Mouse (Mus musculus) leukemia stem cell, adult 10-12 weeks (primary cell): ENCODE data around the gene Gm6502. TPM values are rescaled to one million over a fixed set of nuclear protein-coding genes. Genes with fewer than 3 reads are reported as not detected.

Experiments used
- polyA plus RNA-seq: library from polyadenylated mRNA; stranded (reverse); fragments of >175 nt; gene quantifications from 2 replicates; pipeline ENCODE4 v1.2.3, GENCODE M21; 2012; ENCODE audit warnings: low replicate concordance

Gm6502 gene
- polyA plus RNA-seq, result 0.11 TPM in 1 of 2 replicates, not detected in the other

GRCm38 (mm10) chr5:94314135-94314534 lies at the start of gene Gm6502:
Gm6502 (plus strand) TSS chr5:94314435.

GRCm38 (mm10) chr5:94306696-94307095 lies 7.5 kb upstream of the Gm6502 start, which contains the start of gene A430089I19Rik:
A430089I19Rik (minus strand) TSS chr5:94306796.

GRCm38 (mm10) chr5:94339449-94339848 lies 25.2 kb downstream of the Gm6502 start, which contains the start of gene AA792892:
AA792892 (plus strand) TSS chr5:94339749.

Other genes with a start within 250 kb of the Gm6502 start
- gene BC061212, start 243.9 kb upstream of the Gm6502 start, polyA plus RNA-seq, result not detected in 2 replicates
- not detected in 2 replicates for gene Gm6351, start 238.1 kb upstream of the Gm6502 start, polyA plus RNA-seq
- not detected in 2 replicates for gene Gm3106, start 96.4 kb upstream of the Gm6502 start, polyA plus RNA-seq
- not detected in 2 replicates for gene A430089I19Rik, start 7.6 kb upstream of the Gm6502 start, polyA plus RNA-seq
- gene AA792892, start 25.3 kb downstream of the Gm6502 start, polyA plus RNA-seq, result not detected in 2 replicates
- gene Gm7682, start 131.3 kb downstream of the Gm6502 start, polyA plus RNA-seq, result not detected in 2 replicates
- not detected in 2 replicates for gene Gm3139, start 211.9 kb downstream of the Gm6502 start, polyA plus RNA-seq